Mouse (Mus musculus): ENCODE data around the gene Gm20388.

- TF ChIP-seq POLR2A (IDR thresholded peaks at IDR 0.05; ENCODE audit: low read depth, low read length), result no peak
- no peak for TF ChIP-seq CTCF (conservative IDR thresholded peaks at IDR 0.05; ENCODE audit: insufficient read depth, insufficient read length, low read depth, low read length)
Observed at GRCm38 (mm10) chr8:120317118-120317824, 406.6 kb downstream of the Gm20388 start.

Measured in kidney, adult 2 months (tissue).